Mouse (Mus musculus) intestine, embryonic 16.5 days (tissue): Measurements from ENCODE around the gene Calhm1. TPM values are rescaled to one million over a fixed set of nuclear protein-coding genes. Genes with fewer than 3 reads are reported as not detected.

ENCODE experiments used
- ATAC-seq: fragments of 200-750 bp; cut with Nextera tagmentation; 2 replicates; pipeline ENCODE4 v1.8.0; 2017; ENCODE audit warnings: moderate TSS enrichment, moderate library complexity
- H3K27ac ChIP-seq: fragments of 300-500 bp; sonication (generic); 2 replicates; pipeline ENCODE4 v1.5.1; 2014; ENCODE audit warnings: mild to moderate bottlenecking, low read length
- H3K27me3 ChIP-seq: fragments of 300-500 bp; sonication (generic); replicated peaks from 2 replicates; pipeline ENCODE4 v1.6.1; 2014; ENCODE audit warnings: low read length, control low read depth, mixed read lengths; ENCODE audit not compliant: control insufficient read depth, insufficient read depth
- H3K36me3 ChIP-seq: fragments of 300-500 bp; sonication (generic); 2 replicates; pipeline ENCODE4 v1.6.1; 2014; ENCODE audit warnings: low read length, control low read depth; ENCODE audit not compliant: control insufficient read depth, insufficient read depth
- H3K4me1 ChIP-seq: fragments of 300-500 bp; sonication (generic); 2 replicates; pipeline ENCODE4 v1.6.1; 2014; ENCODE audit warnings: low read length, control low read depth, mixed read lengths; ENCODE audit not compliant: control insufficient read depth, insufficient read depth
- H3K4me2 ChIP-seq: fragments of 300-500 bp; sonication (generic); 2 replicates; pipeline ENCODE4 v1.6.1; 2014; ENCODE audit warnings: low read depth, low read length, control low read depth
- H3K4me3 ChIP-seq: fragments of 300-500 bp; sonication (generic); 2 replicates; pipeline ENCODE4 v1.5.1; 2014; ENCODE audit warnings: mild to moderate bottlenecking, low read length
- H3K9ac ChIP-seq: fragments of 300-500 bp; sonication (generic); 2 replicates; pipeline ENCODE4 v1.6.1; 2014; ENCODE audit warnings: low read depth, low read length
- H3K9me3 ChIP-seq: fragments of 300-500 bp; sonication (generic); 2 replicates; pipeline ENCODE4 v1.6.1; 2016; ENCODE audit warnings: low read length, control low read depth; ENCODE audit not compliant: control insufficient read depth
- WGBS: fragments of 180-500 bp; shearing (Covaris S2); extraction: QIAGEN DNeasy Blood & Tissue Kit; methylation state at CpG from one replicate; pipeline ENCODE4 v1.1.7; 2014; 5-methylcytosine and 5-hydroxymethylcytosine counted together
- polyA plus RNA-seq: library from polyadenylated mRNA; unstranded; fragments of >200 nt; fragmentation: Nextera tagmentation; extraction: Ambion mirVana; gene quantifications from 2 replicates; pipeline ENCODE4 v1.2.1, GENCODE M21; 2015

Calhm1 gene
- polyA plus RNA-seq: not detected in 2 replicates

DNA sequence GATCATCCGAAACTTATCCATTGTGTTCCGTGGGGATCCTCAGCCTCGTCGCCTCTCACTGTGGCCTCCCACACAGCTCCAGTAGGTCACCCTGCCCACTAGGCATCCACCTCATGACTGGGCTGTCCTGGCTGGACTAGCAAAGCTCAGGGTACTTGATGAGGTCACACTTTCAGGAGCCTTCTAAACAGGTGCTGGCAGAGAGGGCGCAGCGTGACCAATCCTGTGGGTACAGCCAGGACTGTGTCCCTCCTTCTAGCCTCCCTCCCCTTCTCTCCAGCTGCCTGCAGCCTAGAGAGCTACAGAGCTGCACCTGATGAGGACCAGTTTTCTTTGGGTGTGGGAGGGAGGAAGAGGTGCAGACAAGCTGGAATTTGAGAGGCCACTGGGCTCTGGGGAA lies at the start of gene Calhm1:
TSS of gene Calhm1 (minus strand) at position 101 of the 400 bp plus-strand sequence.
- no peaks in the 10 kb centered on the region for H3K4me1 ChIP-seq
- no peak within 1 kb of the TSS for H3K9ac ChIP-seq
- 93% methylated on average over 6 of the region's 6 CpGs for WGBS

DNA sequence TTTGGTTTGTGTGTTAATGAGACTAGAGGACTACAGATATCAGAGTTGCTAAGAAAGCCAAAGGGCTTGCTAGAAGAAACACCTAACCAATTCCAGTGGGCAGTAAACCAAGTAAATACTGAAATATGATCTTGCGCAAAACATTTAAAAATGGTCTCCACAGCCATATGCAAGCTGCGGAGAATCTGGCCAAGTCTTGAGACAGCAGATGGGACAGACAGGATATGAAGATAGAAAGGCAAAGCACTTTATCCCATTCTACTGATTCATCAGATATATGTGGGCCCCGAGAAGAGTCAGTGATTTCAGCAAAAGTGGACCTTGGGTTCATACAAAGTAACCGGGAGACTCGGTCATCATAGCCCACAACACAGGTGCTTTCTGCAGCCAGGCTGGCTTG lies 48.1 kb upstream of the Calhm1 start:
- ATAC-seq: no peak
- Histone ChIP-seq H3K9ac (no peak overlapping the region), H3K27ac (no peak overlapping the region), H3K4me2 (no peak overlapping the region), H3K27me3 (no peaks in the 10 kb centered on the region), H3K36me3 (no peaks in the 10 kb centered on the region), H3K4me1 (no peaks in the 10 kb centered on the region), H3K9me3 (no peaks in the 10 kb centered on the region), H3K4me3 (no peak overlapping the region)
- WGBS: 95% methylated on average over 5 of the region's 5 CpGs

More for the DNA sequence above, at the start of gene Calhm1:
- Histone ChIP-seq H3K36me3 (no peaks in the 10 kb centered on the region), H3K27me3 (no peaks in the 10 kb centered on the region), H3K4me3 (no peak within 1 kb of the TSS), H3K9me3 (no peaks in the 10 kb centered on the region), H3K27ac (no peak within 1 kb of the TSS), H3K4me2 (no peak within 1 kb of the TSS)
- no peak for ATAC-seq

DNA sequence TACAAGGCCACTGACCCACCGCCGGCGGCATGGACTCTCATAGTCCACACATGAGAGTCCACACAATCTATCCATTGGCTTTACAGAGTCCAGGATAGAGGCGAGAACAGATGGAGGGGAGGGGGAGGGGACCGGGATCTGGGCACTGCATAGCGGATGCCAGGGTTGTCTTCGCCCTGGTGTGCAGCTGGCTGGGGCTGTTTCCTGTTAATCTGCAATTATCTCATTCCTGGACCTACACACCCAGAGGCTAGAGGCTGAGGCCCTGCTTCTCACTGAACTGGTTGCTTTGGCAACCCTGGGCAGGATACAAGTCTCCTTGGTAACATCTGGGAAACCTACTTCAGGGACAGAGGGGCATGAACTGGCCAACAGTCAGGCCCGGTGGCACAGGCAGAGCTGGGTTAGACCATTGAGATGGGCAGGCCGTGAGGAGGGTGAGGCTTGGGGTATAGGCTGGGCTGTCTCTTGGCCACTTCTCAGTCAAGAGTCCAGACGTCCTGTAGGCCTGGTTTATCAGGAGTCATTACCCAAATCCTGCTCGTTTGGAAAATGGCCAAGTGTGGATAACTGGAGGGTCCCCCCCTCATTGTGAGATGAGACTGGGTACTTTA lies 44.6 kb upstream of the Calhm1 start:
- 65% methylated on average over 11 of the region's 11 CpGs for WGBS
- H3K27ac ChIP-seq: no peak overlapping the region

DNA sequence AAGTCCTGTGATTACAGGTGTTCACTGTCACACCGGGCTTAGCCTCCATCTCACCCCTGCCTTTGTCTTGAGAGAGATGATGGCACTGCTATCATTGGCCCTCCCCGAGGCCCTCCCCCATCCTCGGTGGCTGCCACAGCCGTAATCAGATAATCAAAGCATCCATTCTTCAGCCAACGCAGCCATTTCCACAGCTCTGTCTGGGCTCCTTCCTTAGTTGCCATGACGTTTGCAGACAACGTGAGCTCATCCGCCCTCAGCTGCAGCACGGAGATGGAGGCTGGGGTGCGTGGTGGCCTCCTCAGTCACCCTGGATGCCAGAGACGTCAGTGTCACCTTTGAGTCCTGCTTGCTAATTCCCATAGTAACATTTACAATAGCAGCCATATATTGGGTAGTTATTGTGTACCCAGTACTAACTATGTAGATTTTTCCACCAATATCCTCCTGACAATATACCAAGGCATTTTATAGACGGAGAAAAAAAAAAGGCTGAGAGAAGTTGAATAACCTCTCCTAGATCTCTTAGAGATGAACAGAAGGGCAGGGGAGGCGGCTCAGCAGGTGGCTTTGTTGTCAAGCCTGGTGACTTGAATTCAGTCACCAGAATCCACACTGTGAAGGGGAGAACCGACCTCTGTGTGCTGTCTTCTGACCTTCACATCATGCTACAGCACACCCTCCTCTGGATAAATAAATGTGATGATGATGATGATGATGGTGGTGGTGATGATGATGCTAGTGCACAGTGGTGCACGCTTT lies 42.6 kb upstream of the Calhm1 start:
- H3K27me3 ChIP-seq: no peaks in the 10 kb centered on the region
- H3K36me3 ChIP-seq: no peaks in the 10 kb centered on the region
- no peak for ATAC-seq
- 44% methylated on average over 15 of the region's 15 CpGs for WGBS
- no peak overlapping the region for H3K4me3 ChIP-seq
- H3K4me2 ChIP-seq: no peak overlapping the region
- H3K9ac ChIP-seq: no peak overlapping the region
- H3K27ac ChIP-seq: no peak overlapping the region
- no peaks in the 10 kb centered on the region; the same call in 1 of the 2 replicates for H3K9me3 ChIP-seq
- H3K4me1 ChIP-seq: no peaks in the 10 kb centered on the region

More for the DNA sequence above, 44.6 kb upstream of the Calhm1 start:
- no peaks in the 10 kb centered on the region for H3K27me3 ChIP-seq
- H3K4me3 ChIP-seq: no peak overlapping the region
- no peaks in the 10 kb centered on the region for H3K4me1 ChIP-seq
- no peaks in the 10 kb centered on the region for H3K9me3 ChIP-seq
- no peaks in the 10 kb centered on the region for H3K36me3 ChIP-seq
- ATAC-seq: peak; percentile 28; the same call in 1 of the 2 replicates
- no peak overlapping the region for H3K4me2 ChIP-seq
- H3K9ac ChIP-seq: no peak overlapping the region

DNA sequence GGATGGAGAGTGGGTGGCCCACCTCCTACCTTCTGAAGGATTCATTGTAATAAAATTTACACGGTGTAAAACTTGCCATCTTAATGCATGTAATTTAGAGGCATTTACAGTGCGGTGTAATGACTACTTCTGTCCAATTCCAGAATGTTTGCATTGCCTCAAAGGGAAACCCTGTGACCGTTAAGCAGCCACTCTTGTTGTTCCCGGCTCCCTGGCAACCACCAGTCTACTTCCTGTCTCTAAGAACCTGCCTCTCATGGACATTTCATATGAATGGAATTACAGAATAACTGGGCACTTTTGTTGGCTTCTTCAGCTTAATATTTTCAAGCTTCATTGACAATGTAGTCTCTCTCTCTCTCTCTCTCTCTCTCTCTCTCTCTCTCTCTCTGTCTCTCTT lies 40.7 kb upstream of the Calhm1 start:
- peaks cover under 1% of the 10 kb centered on the region for H3K27me3 ChIP-seq
- no peak overlapping the region for H3K4me3 ChIP-seq
- no peak for ATAC-seq
- H3K36me3 ChIP-seq: no peaks in the 10 kb centered on the region
- H3K4me1 ChIP-seq: no peaks in the 10 kb centered on the region; the same call in 1 of the 2 replicates
- no peak overlapping the region for H3K4me2 ChIP-seq
- H3K27ac ChIP-seq: no peak overlapping the region
- H3K9ac ChIP-seq: no peak overlapping the region
- no peaks in the 10 kb centered on the region; the same call in 1 of the 2 replicates for H3K9me3 ChIP-seq
- 46% methylated on average over 4 of the region's 4 CpGs for WGBS

DNA sequence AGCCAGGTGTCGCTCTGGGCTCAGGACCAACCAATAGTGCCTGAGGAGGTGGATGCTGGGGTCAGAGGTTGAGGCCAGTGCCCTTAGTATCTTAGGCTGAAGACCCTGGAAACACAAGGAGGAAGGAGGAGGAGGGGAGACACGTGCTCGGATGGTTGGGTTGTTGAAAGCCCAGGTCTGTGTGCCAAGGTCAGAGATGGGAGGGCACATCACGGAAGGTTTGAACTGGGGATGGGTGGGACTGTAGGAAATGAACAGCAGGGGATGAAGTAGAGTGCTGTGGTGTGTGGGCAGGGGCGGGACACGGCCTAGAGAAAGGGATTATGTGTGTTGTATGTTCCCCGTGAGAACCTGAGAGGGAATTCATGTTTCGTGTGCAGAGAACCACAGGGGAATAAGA lies 40.2 kb upstream of the Calhm1 start:
- peaks cover 6% of the 10 kb centered on the region for H3K27me3 ChIP-seq
- H3K4me2 ChIP-seq: no peak overlapping the region
- no peaks in the 10 kb centered on the region; the same call in 1 of the 2 replicates for H3K9me3 ChIP-seq
- no peaks in the 10 kb centered on the region; the same call in 1 of the 2 replicates for H3K4me1 ChIP-seq
- WGBS: 68% methylated on average over 8 of the region's 8 CpGs
- no peak overlapping the region for H3K4me3 ChIP-seq
- ATAC-seq: no peak
- no peak overlapping the region for H3K9ac ChIP-seq
- H3K27ac ChIP-seq: no peak overlapping the region
- H3K36me3 ChIP-seq: no peaks in the 10 kb centered on the region

GRCm38 (mm10) chr19:47180011-47180410 lies 36.0 kb upstream of the Calhm1 start:
- 21% methylated on average over 8 of the region's 8 CpGs for WGBS
- H3K27me3 ChIP-seq: peaks cover 7% of the 10 kb centered on the region
- H3K4me3 ChIP-seq: peak overlapping the region; percentile 72
- H3K9ac ChIP-seq: 0 out of 2 replicates have a peak overlapping the region, but pooled peaks have one; percentile 78
- H3K4me1 ChIP-seq: no peaks in the 10 kb centered on the region; the same call in 1 of the 2 replicates
- H3K9me3 ChIP-seq: no peaks in the 10 kb centered on the region; the same call in 1 of the 2 replicates
- H3K4me2 ChIP-seq: peak overlapping the region; percentile 98
- no peak for ATAC-seq
- no peaks in the 10 kb centered on the region for H3K36me3 ChIP-seq
- H3K27ac ChIP-seq: no peak overlapping the region

GRCm38 (mm10) chr19:47179272-47179809 lies 35.3 kb upstream of the Calhm1 start:
- H3K27ac ChIP-seq: peak overlapping the region; percentile 28
- no peaks in the 10 kb centered on the region; the same call in 1 of the 2 replicates for H3K4me1 ChIP-seq
- peak; percentile 35; the same call in 1 of the 2 replicates for ATAC-seq
- peaks cover 7% of the 10 kb centered on the region for H3K27me3 ChIP-seq
- no peaks in the 10 kb centered on the region for H3K36me3 ChIP-seq
- H3K9me3 ChIP-seq: no peaks in the 10 kb centered on the region; the same call in 1 of the 2 replicates
- WGBS: 1% methylated on average over 41 of the region's 42 CpGs
- H3K4me3 ChIP-seq: peak overlapping the region; percentile 72
- H3K9ac ChIP-seq: peak overlapping the region; percentile 78
- H3K4me2 ChIP-seq: peak overlapping the region; percentile 98
